Mouse (Mus musculus): ENCODE measurements around the gene Xylt1. TPM values are rescaled to one million over a fixed set of nuclear protein-coding genes. Genes with fewer than 3 reads are reported as not detected.
A peak's percentile ranks its signal among the peaks of the same experiment; 100 is the strongest.

Xylt1 gene
- polyA plus RNA-seq, 1 experiment from 2014 or later: 2.8 TPM

DNA sequence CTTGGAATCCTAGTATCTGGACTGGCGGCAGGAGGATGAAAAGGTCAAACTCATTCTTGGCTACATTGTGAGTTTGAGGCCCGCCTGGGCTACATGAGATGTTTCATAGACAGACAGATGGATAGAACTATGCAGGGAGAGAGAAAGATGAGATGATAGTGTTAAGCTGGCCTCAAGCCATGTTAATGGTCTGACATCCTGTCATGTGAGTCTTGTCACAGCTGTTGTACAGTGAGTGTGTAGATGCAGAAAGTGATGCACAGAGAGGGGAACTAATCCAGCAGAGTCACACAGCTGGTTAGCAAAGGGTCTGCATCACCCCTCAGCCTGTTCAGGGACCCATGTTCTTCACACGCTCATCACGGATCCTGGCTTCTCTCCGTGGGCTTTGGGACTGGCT is 19.2 kb downstream of the Xylt1 start:
- Histone ChIP-seq H3K9me3 (no peaks in the 10 kb centered on the region), H3K36me3 (no peaks in the 10 kb centered on the region), H3K4me1 (no peaks in the 10 kb centered on the region), H3K4me3 (no peak overlapping the region), H3K9ac (no peak overlapping the region), H3K27ac (no peak overlapping the region), H3K27me3 (replicated peaks) (no peaks in the 10 kb centered on the region), H3K4me2 (replicated peaks) (no peak overlapping the region)
- 94% methylated on average over 5 of the region's 5 CpGs for WGBS
- no peak for ATAC-seq (ENCODE audit: low FRiP score, low read depth)

DNA sequence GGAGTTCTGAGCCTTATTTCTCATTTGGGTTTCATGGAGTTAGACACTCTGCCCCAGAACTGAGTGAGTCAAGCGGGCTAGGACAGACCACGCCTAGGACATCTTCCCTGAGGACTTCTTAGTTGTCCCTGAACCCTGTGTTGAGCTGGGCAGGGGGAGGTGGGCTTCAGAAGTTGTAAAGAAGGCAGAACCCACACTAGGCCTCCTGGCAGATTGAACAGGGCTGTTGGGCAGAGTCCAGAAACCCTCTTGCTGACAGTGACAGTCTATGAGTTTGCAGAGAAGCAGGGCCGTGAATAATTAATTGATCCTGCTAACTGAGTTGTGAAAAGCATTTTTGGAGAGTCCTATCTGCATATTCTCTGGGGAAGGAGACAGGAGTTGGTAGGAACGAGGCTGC is 20.8 kb downstream of the Xylt1 start:
- Histone ChIP-seq H3K27me3 (replicated peaks) (no peaks in the 10 kb centered on the region), H3K9me3 (no peaks in the 10 kb centered on the region), H3K27ac (no peak overlapping the region), H3K4me1 (no peaks in the 10 kb centered on the region), H3K9ac (no peak overlapping the region), H3K4me2 (replicated peaks) (no peak overlapping the region), H3K4me3 (no peak overlapping the region), H3K36me3 (no peaks in the 10 kb centered on the region)
- no peak for ATAC-seq (ENCODE audit: low FRiP score, low read depth)
- 79% methylated on average over 4 of the region's 4 CpGs for WGBS

DNA sequence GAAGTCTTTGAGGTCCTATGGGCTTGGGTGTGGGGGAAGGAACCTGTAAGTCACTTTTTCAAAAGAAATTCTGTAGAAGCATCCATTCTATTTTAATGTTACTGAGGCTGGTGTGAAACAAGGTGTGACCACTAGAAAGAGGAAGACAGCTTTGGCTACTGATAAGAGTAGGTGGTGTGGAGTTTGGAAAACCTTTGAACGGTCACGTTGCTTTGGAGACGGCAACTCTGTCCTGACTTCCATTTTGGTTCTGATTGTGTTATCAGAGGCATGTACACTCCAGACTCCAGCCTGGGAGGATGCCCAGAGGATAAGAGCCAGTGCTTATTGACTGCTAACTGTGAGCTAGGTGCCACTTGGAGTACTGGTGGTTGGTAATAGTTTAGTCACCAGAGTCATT is 25.6 kb downstream of the Xylt1 start:
- no peak overlapping the region for H3K27ac ChIP-seq
- no peak overlapping the region for H3K9ac ChIP-seq
- no peaks in the 10 kb centered on the region for H3K27me3 ChIP-seq (replicated peaks)
- no peak overlapping the region for H3K4me2 ChIP-seq (replicated peaks)
- no peaks in the 10 kb centered on the region for H3K36me3 ChIP-seq
- WGBS: 93% methylated on average over 3 of the region's 3 CpGs
- H3K4me1 ChIP-seq: no peaks in the 10 kb centered on the region
- H3K9me3 ChIP-seq: no peaks in the 10 kb centered on the region
- no peak for ATAC-seq (ENCODE audit: low FRiP score, low read depth)
- no peak overlapping the region for H3K4me3 ChIP-seq

DNA sequence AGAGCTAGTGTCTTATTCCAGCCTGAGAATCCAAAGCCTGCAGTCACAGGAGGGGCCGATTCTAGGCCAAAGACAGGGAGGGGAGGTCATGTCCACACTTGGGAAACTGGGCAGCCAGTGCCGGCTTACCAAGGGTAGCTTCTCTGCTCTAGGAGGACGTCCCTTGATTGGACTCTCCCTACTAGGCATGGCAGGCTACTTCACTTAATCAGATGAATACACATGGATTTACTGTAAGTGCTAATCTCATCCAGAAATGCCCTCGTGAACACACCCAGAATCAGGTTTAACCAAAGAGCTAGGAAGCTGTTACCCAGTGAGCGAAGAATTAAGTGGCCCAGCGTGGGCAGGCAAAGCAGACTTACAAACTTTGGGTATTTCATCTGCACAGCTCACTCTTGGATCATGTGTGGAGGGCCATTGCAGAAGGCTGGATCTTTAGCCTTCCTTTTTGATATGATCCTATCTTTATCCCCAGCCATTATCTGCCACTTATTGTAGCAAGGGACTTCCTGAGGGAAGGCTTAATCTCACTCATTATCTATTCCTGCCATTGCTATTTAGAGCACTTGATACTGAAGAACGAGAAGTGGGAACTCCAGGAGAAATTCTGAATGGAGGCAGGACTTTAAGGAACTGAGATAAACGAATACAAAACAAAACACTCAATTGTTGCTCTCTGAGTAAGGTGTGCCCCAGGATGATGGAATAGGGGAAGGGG is 28.6 kb downstream of the Xylt1 start:
- no peak for ATAC-seq (ENCODE audit: low FRiP score, low read depth)
- 0 out of 2 replicates have a peak, but pooled peaks cover 3% of the 10 kb centered on the region for H3K4me1 ChIP-seq
- no peak overlapping the region for H3K9ac ChIP-seq
- no peaks in the 10 kb centered on the region for H3K9me3 ChIP-seq
- no peak overlapping the region for H3K4me3 ChIP-seq
- 88% methylated on average over 8 of the region's 8 CpGs for WGBS
- no peaks in the 10 kb centered on the region for H3K36me3 ChIP-seq
- no peak overlapping the region for H3K27ac ChIP-seq
- no peaks in the 10 kb centered on the region for H3K27me3 ChIP-seq (replicated peaks)
- no peak overlapping the region for H3K4me2 ChIP-seq (replicated peaks)

DNA sequence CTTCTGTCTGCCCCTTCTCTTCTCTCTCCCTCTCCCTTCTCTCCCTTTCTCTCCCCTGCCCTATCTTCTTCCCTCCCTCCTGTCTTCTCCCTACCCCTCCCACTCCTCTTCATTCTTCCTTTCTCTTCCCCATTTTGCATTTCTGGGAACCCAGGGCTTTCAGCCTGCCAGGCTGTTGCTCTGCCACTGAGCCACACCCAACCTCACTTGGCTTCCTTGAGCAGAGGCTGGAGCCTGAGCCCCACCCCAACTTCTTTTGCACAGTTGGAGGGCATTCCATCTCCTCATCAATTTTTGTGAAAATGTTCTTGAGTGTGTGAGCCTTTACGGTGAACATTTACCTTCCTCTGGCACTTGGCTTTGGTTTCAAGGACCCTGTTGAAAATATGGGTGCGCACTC is 31.1 kb downstream of the Xylt1 start:
- no peak overlapping the region for H3K9ac ChIP-seq
- H3K4me1 ChIP-seq: 0 out of 2 replicates have a peak, but pooled peaks cover 3% of the 10 kb centered on the region
- ATAC-seq (ENCODE audit: low FRiP score, low read depth): no peak
- 94% methylated on average over 2 of the region's 2 CpGs for WGBS
- no peaks in the 10 kb centered on the region for H3K9me3 ChIP-seq
- H3K4me2 ChIP-seq (replicated peaks): no peak overlapping the region
- H3K36me3 ChIP-seq: no peaks in the 10 kb centered on the region
- H3K27me3 ChIP-seq (replicated peaks): no peaks in the 10 kb centered on the region
- no peak overlapping the region for H3K4me3 ChIP-seq
- H3K27ac ChIP-seq: no peak overlapping the region

DNA sequence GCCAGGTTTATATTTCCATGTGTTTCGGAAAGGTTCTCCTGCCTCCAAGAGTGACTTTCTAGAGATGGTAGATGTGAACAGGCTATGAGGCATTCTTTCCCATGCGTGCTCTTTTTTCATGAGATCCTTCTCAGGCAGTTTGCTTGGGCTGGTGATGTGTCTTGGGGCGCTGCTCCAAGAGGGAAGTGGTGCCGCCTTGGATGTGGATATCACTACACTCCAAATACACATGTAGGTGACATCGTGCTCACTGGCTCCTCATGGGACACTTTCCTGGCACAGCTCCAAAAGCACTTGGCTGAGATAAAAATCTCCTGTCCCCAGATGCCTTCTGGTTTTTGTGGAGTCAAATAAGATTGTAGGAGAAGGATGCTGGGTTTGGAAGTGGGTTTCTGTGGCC is 31.6 kb downstream of the Xylt1 start:
- 0 out of 2 replicates have a peak, but pooled peaks cover 3% of the 10 kb centered on the region for H3K4me1 ChIP-seq
- H3K27ac ChIP-seq: no peak overlapping the region
- no peaks in the 10 kb centered on the region for H3K27me3 ChIP-seq (replicated peaks)
- no peaks in the 10 kb centered on the region for H3K36me3 ChIP-seq
- H3K9ac ChIP-seq: no peak overlapping the region
- no peak for ATAC-seq (ENCODE audit: low FRiP score, low read depth)
- 84% methylated on average over 5 of the region's 5 CpGs for WGBS
- H3K4me2 ChIP-seq (replicated peaks): no peak overlapping the region
- no peaks in the 10 kb centered on the region for H3K9me3 ChIP-seq
- H3K4me3 ChIP-seq: no peak overlapping the region

DNA sequence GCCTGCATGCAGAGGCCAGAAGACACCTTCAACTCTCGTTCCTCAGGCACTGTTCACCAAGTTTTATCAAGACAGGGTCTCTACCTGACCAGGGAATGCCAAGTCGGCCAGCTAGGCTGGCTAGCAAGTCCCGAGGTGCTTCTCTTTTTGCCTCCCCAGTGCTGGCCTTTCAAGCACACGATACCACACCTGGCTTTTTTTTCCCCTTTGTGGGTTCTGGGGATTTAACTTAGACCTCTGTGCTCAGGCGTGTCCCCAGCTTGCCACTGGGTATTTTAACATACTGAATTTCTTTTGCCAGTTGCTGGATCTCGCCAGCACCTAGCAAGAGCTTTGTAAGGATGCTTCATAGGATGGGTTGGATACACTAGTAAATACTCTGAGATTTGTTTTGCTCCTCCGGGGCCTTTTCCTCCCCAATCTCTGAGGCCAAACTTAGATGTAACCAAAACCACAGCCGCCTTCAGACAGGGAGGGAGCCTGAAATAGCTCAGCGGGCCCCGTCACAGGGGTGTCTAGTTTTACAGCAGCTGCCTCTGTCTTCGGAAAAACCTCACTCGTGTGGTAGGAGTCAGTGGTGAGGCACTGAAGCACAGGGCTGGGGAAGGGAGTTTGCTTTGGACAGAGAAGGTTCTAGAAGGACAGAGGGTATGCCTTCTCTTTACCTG is 33.7 kb downstream of the Xylt1 start:
- no peaks in the 10 kb centered on the region for H3K9me3 ChIP-seq
- 0 out of 2 replicates have a peak, but pooled peaks cover 3% of the 10 kb centered on the region for H3K4me1 ChIP-seq
- WGBS: 86% methylated on average over 12 of the region's 12 CpGs
- H3K4me3 ChIP-seq: no peak overlapping the region
- no peak for ATAC-seq (ENCODE audit: low FRiP score, low read depth)
- H3K4me2 ChIP-seq (replicated peaks): no peak overlapping the region
- no peak overlapping the region for H3K27ac ChIP-seq
- H3K27me3 ChIP-seq (replicated peaks): no peaks in the 10 kb centered on the region
- H3K9ac ChIP-seq: no peak overlapping the region
- no peaks in the 10 kb centered on the region for H3K36me3 ChIP-seq

DNA sequence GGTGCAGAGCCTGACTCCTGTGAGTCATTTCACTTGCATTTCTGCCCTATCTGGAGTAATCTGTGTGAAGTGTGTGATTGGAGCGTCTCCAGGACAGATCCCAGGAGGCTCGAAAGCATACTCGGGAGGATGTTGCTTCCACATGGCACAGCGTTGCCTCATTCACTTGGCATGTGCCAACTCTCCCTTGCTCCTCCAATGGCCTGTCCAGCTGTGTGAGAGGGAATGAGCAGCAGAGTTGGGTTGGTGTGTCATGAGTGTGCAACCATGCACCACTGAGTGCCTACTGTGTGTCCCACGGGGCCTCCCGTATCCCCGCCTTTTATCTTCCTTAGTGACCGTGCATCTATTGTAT is 34.2 kb downstream of the Xylt1 start:
- H3K27ac ChIP-seq: no peak overlapping the region
- no peaks in the 10 kb centered on the region for H3K9me3 ChIP-seq
- WGBS: 91% methylated on average over 8 of the region's 8 CpGs
- H3K4me2 ChIP-seq (replicated peaks): no peak overlapping the region
- H3K36me3 ChIP-seq: no peaks in the 10 kb centered on the region
- H3K4me1 ChIP-seq: 0 out of 2 replicates have a peak, but pooled peaks cover 3% of the 10 kb centered on the region
- no peak overlapping the region for H3K4me3 ChIP-seq
- no peak for ATAC-seq (ENCODE audit: low FRiP score, low read depth)
- no peaks in the 10 kb centered on the region for H3K27me3 ChIP-seq (replicated peaks)
- no peak overlapping the region for H3K9ac ChIP-seq

DNA sequence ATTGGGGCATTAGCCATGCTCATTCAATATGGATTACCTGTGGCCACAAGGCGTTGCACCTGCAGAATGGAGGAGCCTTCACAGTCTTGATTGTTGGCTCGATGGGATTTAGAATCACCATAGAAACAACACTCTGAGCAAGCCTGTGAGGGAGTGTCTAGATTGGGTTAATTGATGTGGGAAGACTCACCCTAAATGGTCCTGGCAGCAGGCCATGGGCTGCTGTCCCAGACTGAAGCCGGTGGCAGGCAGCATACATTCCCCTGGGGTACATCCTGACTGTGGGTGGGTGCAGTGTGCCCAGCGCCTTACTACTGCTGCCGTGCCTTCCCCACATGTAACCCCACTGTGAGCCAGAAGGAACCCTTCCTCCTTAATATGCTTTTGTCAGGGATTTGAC is 38.3 kb downstream of the Xylt1 start:
- Histone ChIP-seq H3K27me3 (replicated peaks) (no peaks in the 10 kb centered on the region), H3K9ac (no peak overlapping the region), H3K4me1 (peaks cover 9% of the 10 kb centered on the region; the same call in 1 of the 2 replicates), H3K4me2 (replicated peaks) (no peak overlapping the region), H3K27ac (no peak overlapping the region), H3K9me3 (no peaks in the 10 kb centered on the region), H3K36me3 (no peaks in the 10 kb centered on the region), H3K4me3 (no peak overlapping the region)
- peak; percentile 33; the same call in 1 of the 2 replicates for ATAC-seq (ENCODE audit: low FRiP score, low read depth)
- WGBS: 45% methylated on average over 5 of the region's 5 CpGs

DNA sequence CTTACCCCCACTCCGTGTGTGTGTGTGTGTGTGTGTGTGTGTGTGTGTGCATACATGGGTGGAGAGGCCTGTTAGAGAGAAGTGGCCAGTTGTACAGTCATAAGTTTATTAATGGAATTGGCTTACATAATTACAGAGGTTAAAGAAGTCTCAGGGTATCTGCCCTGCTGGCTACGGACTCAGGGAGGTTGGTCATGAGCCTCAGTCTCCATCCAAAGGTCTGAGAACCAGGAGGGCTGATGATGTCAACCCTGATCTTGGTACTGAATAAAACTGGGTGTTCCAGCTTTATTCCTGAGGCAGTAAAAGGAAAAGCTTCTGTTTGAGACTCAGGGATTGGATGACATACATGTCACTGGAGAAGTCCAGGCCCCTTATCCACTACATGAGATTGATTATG is 39.1 kb downstream of the Xylt1 start:
- WGBS: 77% methylated on average over 2 of the region's 2 CpGs
- no peak overlapping the region for H3K9ac ChIP-seq
- peaks cover 9% of the 10 kb centered on the region; the same call in 1 of the 2 replicates for H3K4me1 ChIP-seq
- no peaks in the 10 kb centered on the region for H3K36me3 ChIP-seq
- H3K27ac ChIP-seq: no peak overlapping the region
- no peaks in the 10 kb centered on the region for H3K27me3 ChIP-seq (replicated peaks)
- H3K9me3 ChIP-seq: no peaks in the 10 kb centered on the region
- no peak for ATAC-seq (ENCODE audit: low FRiP score, low read depth)
- H3K4me3 ChIP-seq: no peak overlapping the region
- no peak overlapping the region for H3K4me2 ChIP-seq (replicated peaks)

DNA sequence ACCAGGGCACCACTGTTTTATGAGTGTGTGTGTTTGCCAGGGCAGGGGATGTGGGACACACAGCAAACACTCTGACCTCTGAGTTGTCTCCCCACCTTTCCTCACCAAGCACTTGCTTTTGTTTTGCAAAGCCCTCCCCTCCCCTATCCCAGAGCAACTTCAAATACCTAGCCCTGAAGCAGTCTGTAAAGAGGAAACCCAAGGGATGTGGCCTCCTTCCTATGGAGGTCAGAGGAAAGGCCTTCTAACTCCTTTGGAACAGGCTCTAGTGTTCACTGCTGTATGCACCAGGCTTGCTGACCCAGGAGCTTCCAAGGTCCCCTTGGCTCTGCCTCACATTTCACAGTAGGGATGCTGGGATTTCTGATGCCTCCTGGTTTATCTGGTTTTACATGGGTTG is 39.5 kb downstream of the Xylt1 start:
- ATAC-seq (ENCODE audit: low FRiP score, low read depth): no peak
- no peaks in the 10 kb centered on the region for H3K9me3 ChIP-seq
- H3K4me2 ChIP-seq (replicated peaks): no peak overlapping the region
- no peaks in the 10 kb centered on the region for H3K36me3 ChIP-seq
- H3K9ac ChIP-seq: no peak overlapping the region
- H3K4me1 ChIP-seq: peaks cover 9% of the 10 kb centered on the region; the same call in 1 of the 2 replicates
- no peaks in the 10 kb centered on the region for H3K27me3 ChIP-seq (replicated peaks)
- H3K4me3 ChIP-seq: no peak overlapping the region
- no peak overlapping the region for H3K27ac ChIP-seq

DNA sequence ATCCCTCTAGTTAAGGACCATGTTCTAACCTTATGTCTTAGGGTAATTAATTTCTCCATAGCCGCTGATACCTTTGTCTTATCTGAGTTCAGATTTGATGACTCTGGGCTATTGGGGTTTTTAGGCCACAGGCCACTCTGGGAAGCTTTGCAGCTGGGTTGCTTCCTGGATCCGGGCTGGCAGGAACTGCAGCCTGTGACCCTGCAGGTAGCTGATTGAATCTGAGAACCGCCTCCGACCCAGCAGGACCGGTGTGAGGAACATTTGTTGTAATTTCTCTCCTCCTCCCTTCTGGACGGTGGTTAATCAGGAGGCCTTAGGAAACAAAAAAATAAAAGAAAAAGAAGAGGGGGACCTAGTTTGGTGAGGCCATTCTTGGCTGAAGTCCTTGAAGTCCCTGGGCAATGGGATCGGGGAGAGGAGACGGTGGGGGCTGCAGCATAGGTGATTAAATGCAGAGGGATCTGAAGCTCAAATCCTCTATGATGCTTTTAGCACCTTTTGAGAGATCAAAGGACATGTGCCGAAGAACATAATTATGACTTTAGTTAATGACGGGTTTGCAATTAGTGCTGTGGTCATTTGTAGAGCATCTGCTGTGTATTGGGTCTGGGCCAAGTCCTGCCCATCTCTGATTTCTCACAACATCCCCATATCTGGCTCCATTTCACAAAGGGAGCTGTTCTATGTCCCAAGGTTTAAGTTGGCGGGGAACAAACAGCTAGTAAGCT is 40.2 kb downstream of the Xylt1 start:
- H3K4me1 ChIP-seq: peaks cover 9% of the 10 kb centered on the region; the same call in 1 of the 2 replicates
- WGBS: 43% methylated on average over 11 of the region's 11 CpGs
- no peak overlapping the region for H3K4me2 ChIP-seq (replicated peaks)
- H3K27me3 ChIP-seq (replicated peaks): no peaks in the 10 kb centered on the region
- no peaks in the 10 kb centered on the region for H3K36me3 ChIP-seq
- no peaks in the 10 kb centered on the region for H3K9me3 ChIP-seq
- no peak for ATAC-seq (ENCODE audit: low FRiP score, low read depth)
- H3K27ac ChIP-seq: no peak overlapping the region
- no peak overlapping the region for H3K4me3 ChIP-seq
- H3K9ac ChIP-seq: no peak overlapping the region

All from neural tube, embryonic 12.5 days (tissue).